Mouse (Mus musculus) erythroblast, embryonic 14.5 days (primary cell): ENCODE data around the gene Rnf5. TPM values are rescaled to one million over a fixed set of nuclear protein-coding genes. Genes with fewer than 3 reads are reported as not detected.

ENCODE experiments used
- H3K27me3 ChIP-seq: 2 replicates; pipeline ENCODE4 v1.6.1; 2012; ENCODE audit warnings: inconsistent platforms; ENCODE audit not compliant: control insufficient read depth
- H3K36me3 ChIP-seq: 2 replicates; pipeline ENCODE4 v1.6.1; 2012; ENCODE audit warnings: mild to moderate bottlenecking, inconsistent platforms; ENCODE audit not compliant: control insufficient read depth
- H3K4me1 ChIP-seq: 2 replicates; pipeline ENCODE4 v1.6.1; 2012; ENCODE audit warnings: inconsistent platforms; ENCODE audit not compliant: control insufficient read depth
- H3K4me3 ChIP-seq: replicated peaks from 2 replicates; pipeline ENCODE3; 2012; ENCODE audit warnings: moderate library complexity, mild to moderate bottlenecking, inconsistent platforms
- H3K9me3 ChIP-seq: 2 replicates; pipeline ENCODE4 v1.6.1; 2012; ENCODE audit warnings: low read length, inconsistent platforms, mixed read lengths; ENCODE audit not compliant: control insufficient read depth
- GATA1 ChIP-seq: IDR thresholded peaks from 2 replicates; pipeline ENCODE4 v1.6.1; 2012; ENCODE audit warnings: low read length, inconsistent platforms, mixed read lengths
- TAL1 ChIP-seq: IDR thresholded peaks from 3 replicates; pipeline ENCODE4 v1.6.1; 2012; ENCODE audit warnings: low read length, inconsistent platforms, mixed read lengths
- polyA plus RNA-seq: library from polyadenylated mRNA; stranded (reverse); fragments of >175 nt; gene quantifications from 2 replicates; pipeline ENCODE4 v1.2.3, GENCODE M21; 2012

Rnf5 gene
- polyA plus RNA-seq, 1 experiment, result 16.2 TPM

GRCm38 (mm10) chr17:34583397-34583796 lies 20.1 kb downstream of the Rnf5 start:
- no peak overlapping the region for H3K4me3 ChIP-seq
- H3K36me3 ChIP-seq, result no peaks in the 10 kb centered on the region
- H3K4me1 ChIP-seq, result peaks cover 20% of the 10 kb centered on the region
- peaks cover 11% of the 10 kb centered on the region for H3K27me3 ChIP-seq
- no peak for TF ChIP-seq GATA1
- no peak for TF ChIP-seq TAL1
- no peaks in the 10 kb centered on the region for H3K9me3 ChIP-seq

GRCm38 (mm10) chr17:34582528-34582927 lies 21.0 kb downstream of the Rnf5 start:
- Histone ChIP-seq H3K9me3 (no peaks in the 10 kb centered on the region), H3K27me3 (peaks cover 11% of the 10 kb centered on the region), H3K4me1 (peaks cover 12% of the 10 kb centered on the region), H3K4me3 (no peak overlapping the region), H3K36me3 (no peaks in the 10 kb centered on the region)
- TF ChIP-seq TAL1 (no peak), GATA1 (no peak)

GRCm38 (mm10) chr17:34578070-34578469 lies 25.4 kb downstream of the Rnf5 start:
- H3K36me3 ChIP-seq, result no peaks in the 10 kb centered on the region
- TF ChIP-seq GATA1 (no peak), TAL1 (no peak)
- no peaks in the 10 kb centered on the region for H3K27me3 ChIP-seq
- H3K4me3 ChIP-seq, result no peak overlapping the region
- no peaks in the 10 kb centered on the region for H3K9me3 ChIP-seq
- no peaks in the 10 kb centered on the region for H3K4me1 ChIP-seq

DNA sequence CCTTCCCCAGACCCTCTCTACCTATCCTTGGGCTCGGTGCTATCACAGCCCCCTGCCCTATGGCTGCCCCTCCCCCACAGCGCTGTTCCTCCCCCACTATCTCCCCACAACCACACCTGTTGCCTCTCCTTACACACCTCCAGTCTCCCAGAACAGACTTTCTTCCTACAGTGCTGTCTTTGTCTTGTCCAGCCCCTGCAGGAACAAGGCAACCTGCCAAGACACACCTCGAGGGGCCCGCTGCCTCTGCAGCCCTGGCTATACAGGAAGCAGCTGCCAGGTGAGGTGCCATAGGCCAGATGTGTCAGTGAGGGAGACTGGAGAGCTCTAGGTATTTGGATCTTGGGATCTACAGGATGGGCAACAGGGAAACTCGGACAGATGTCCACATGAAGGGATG lies 26.9 kb downstream of the Rnf5 start:
- no peak overlapping the region for H3K4me3 ChIP-seq
- no peaks in the 10 kb centered on the region for H3K27me3 ChIP-seq
- TF ChIP-seq TAL1 (no peak), GATA1 (no peak)
- H3K4me1 ChIP-seq, result no peaks in the 10 kb centered on the region
- 0 out of 2 replicates have a peak, but pooled peaks cover 3% of the 10 kb centered on the region for H3K9me3 ChIP-seq
- H3K36me3 ChIP-seq, result no peaks in the 10 kb centered on the region

DNA sequence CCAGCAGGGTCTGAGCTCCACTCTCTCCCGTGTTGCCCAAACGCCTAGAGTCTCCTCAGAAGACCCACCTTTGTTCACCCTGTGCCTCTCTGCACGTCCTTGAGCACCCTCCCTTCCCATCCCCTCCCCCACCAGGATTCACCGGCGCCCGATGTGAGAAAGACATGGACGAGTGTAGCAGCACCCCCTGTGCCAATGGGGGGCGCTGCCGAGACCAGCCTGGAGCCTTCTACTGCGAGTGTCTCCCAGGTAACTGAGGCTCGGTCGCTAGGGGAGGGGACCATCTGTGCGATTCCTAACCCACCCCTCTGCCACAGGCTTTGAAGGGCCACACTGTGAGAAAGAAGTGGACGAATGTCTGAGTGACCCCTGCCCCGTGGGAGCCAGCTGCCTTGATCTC lies 31.1 kb downstream of the Rnf5 start:
- H3K4me1 ChIP-seq, result no peaks in the 10 kb centered on the region
- H3K9me3 ChIP-seq, result 0 out of 2 replicates have a peak, but pooled peaks cover 3% of the 10 kb centered on the region
- H3K27me3 ChIP-seq, result peaks cover 9% of the 10 kb centered on the region
- TF ChIP-seq TAL1 (no peak), GATA1 (no peak)
- H3K36me3 ChIP-seq, result no peaks in the 10 kb centered on the region
- no peak overlapping the region for H3K4me3 ChIP-seq

GRCm38 (mm10) chr17:34571875-34572274 lies 31.6 kb downstream of the Rnf5 start:
- Histone ChIP-seq H3K4me3 (no peak overlapping the region), H3K27me3 (peaks cover 11% of the 10 kb centered on the region), H3K9me3 (0 out of 2 replicates have a peak, but pooled peaks cover 3% of the 10 kb centered on the region), H3K4me1 (no peaks in the 10 kb centered on the region), H3K36me3 (no peaks in the 10 kb centered on the region)
- no peak for TF ChIP-seq GATA1

DNA sequence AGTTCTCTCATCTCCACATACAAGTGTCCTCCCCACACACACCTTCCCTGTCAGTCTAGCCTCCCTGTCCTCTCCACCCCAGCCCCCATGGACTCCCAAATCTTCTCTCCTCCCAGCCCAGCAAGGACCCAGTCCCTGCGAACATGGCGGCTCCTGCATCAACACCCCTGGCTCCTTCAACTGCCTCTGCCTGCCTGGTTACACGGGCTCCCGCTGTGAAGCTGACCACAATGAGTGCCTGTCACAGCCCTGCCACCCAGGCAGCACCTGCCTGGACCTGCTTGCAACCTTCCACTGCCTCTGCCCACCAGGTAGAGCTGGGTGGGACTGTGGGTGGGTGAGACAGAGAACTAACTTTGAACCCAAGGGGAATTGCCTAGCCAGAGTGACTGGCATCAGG lies 33.6 kb downstream of the Rnf5 start:
- H3K36me3 ChIP-seq, result no peaks in the 10 kb centered on the region
- TF ChIP-seq GATA1 (no peak), TAL1 (no peak)
- H3K27me3 ChIP-seq, result peaks cover 22% of the 10 kb centered on the region

DNA sequence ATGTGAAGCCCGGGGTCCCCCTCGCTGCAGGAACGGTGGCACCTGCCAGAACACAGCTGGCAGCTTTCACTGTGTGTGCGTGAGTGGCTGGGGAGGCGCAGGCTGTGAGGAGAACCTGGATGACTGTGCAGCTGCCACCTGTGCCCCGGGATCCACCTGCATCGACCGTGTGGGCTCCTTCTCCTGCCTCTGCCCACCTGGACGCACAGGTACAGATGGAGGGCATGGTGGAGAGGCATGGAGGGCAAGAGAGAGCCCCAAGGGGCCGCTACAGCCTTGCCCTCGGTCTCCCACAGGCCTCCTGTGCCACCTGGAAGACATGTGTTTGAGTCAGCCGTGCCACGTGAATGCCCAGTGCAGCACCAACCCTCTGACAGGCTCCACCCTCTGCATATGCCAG lies 35.1 kb downstream of the Rnf5 start:
- H3K4me1 ChIP-seq, result 0 out of 2 replicates have a peak, but pooled peaks cover 1% of the 10 kb centered on the region
- H3K9me3 ChIP-seq, result 0 out of 2 replicates have a peak, but pooled peaks cover 3% of the 10 kb centered on the region
- no peak overlapping the region for H3K4me3 ChIP-seq
- H3K36me3 ChIP-seq, result no peaks in the 10 kb centered on the region
- TF ChIP-seq TAL1, result no peak
- TF ChIP-seq GATA1, result no peak
- H3K27me3 ChIP-seq, result peaks cover 28% of the 10 kb centered on the region

More for the DNA sequence above, 33.6 kb downstream of the Rnf5 start:
- Histone ChIP-seq H3K9me3 (0 out of 2 replicates have a peak, but pooled peaks cover 3% of the 10 kb centered on the region), H3K4me3 (no peak overlapping the region), H3K4me1 (no peaks in the 10 kb centered on the region)

DNA sequence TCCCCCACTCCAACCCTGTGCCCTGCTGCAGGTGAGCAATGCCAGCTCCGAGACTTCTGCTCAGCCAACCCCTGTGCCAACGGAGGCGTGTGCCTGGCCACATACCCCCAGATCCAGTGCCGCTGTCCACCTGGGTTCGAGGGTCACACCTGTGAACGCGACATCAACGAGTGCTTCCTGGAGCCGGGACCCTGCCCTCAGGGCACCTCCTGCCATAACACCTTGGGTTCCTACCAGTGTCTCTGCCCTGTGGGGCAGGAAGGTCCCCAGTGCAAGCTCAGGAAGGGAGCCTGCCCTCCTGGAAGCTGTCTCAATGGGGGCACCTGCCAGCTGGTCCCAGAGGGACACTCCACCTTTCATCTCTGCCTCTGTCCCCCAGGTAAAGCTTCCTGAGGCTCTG lies 36.2 kb downstream of the Rnf5 start:
- Histone ChIP-seq H3K9me3 (0 out of 2 replicates have a peak, but pooled peaks cover 3% of the 10 kb centered on the region), H3K4me1 (peaks cover 4% of the 10 kb centered on the region; the same call in 1 of the 2 replicates), H3K36me3 (no peaks in the 10 kb centered on the region), H3K27me3 (peaks cover 28% of the 10 kb centered on the region), H3K4me3 (no peak overlapping the region)
- TF ChIP-seq TAL1 (no peak), GATA1 (no peak)

GRCm38 (mm10) chr17:34564796-34565195 lies 38.7 kb downstream of the Rnf5 start:
- Histone ChIP-seq H3K4me1 (peaks cover 16% of the 10 kb centered on the region), H3K4me3 (no peak overlapping the region), H3K27me3 (peaks cover 26% of the 10 kb centered on the region), H3K36me3 (no peaks in the 10 kb centered on the region), H3K9me3 (no peaks in the 10 kb centered on the region)
- TF ChIP-seq GATA1, result no peak
- TF ChIP-seq TAL1, result no peak
